Mouse (Mus musculus) lung, embryonic 14.5 days (tissue): ENCODE measurements around the gene Tanc2. TPM values are rescaled to one million over a fixed set of nuclear protein-coding genes. Genes with fewer than 3 reads are reported as not detected.

Source experiments
- ATAC-seq: fragments of 200-750 bp; cut with Nextera tagmentation; 2 replicates; pipeline ENCODE4 v1.8.0; 2017; ENCODE audit warnings: mild to moderate bottlenecking, moderate TSS enrichment, moderate library complexity; ENCODE audit not compliant: insufficient read depth
- DNase-seq: peaks from one replicate; pipeline ENCODE4 v3.0.0-alpha.2; 2015
- H3K27ac ChIP-seq: fragments of 300-500 bp; sonication (generic); 2 replicates; pipeline ENCODE4 v1.5.1; 2014; ENCODE audit warnings: low read depth, mild to moderate bottlenecking, moderate library complexity
- H3K27me3 ChIP-seq: fragments of 300-500 bp; sonication (generic); 2 replicates; pipeline ENCODE4 v1.6.1; 2014; ENCODE audit warnings: low read length, control low read depth; ENCODE audit not compliant: insufficient read depth
- H3K36me3 ChIP-seq: fragments of 300-500 bp; sonication (generic); 2 replicates; pipeline ENCODE4 v1.6.1; 2014; ENCODE audit warnings: control low read depth; ENCODE audit not compliant: insufficient read depth
- H3K4me1 ChIP-seq: fragments of 300-500 bp; sonication (generic); 2 replicates; pipeline ENCODE4 v1.6.1; 2014; ENCODE audit warnings: antibody characterized with exemption, control low read depth; ENCODE audit not compliant: insufficient read depth
- H3K4me2 ChIP-seq: fragments of 300-500 bp; sonication (generic); 2 replicates; pipeline ENCODE4 v1.6.1; 2014; ENCODE audit warnings: mild to moderate bottlenecking
- H3K4me3 ChIP-seq: fragments of 300-500 bp; sonication (generic); 2 replicates; pipeline ENCODE4 v1.5.1; 2014; ENCODE audit warnings: low read depth, low read length
- H3K9ac ChIP-seq: fragments of 300-500 bp; sonication (generic); 2 replicates; pipeline ENCODE4 v1.6.1; 2014
- H3K9me3 ChIP-seq: fragments of 300-500 bp; sonication (generic); 2 replicates; pipeline ENCODE4 v1.6.1; 2016; ENCODE audit warnings: low read depth, low read length, control low read depth
- CTCF ChIP-seq: IDR thresholded peaks from 2 replicates; pipeline ENCODE4 v1.5.1; 2016; ENCODE audit warnings: antibody characterized with exemption, low read depth
- WGBS: fragments of 180-500 bp; shearing (Covaris S2); extraction: QIAGEN DNeasy Blood & Tissue Kit; methylation state at CpG from one replicate; pipeline ENCODE4 v1.1.7; 2014; 5-methylcytosine and 5-hydroxymethylcytosine counted together
- polyA plus RNA-seq: library from polyadenylated mRNA; unstranded; fragments of >200 nt; fragmentation: Nextera tagmentation; extraction: Ambion mirVana; gene quantifications from 2 replicates; pipeline ENCODE4 v1.2.1, GENCODE M21; 2014

Gene Tanc2
- polyA plus RNA-seq, 1 experiment from 2014 or later, result 17.1 TPM

- no peak overlapping the region for H3K4me3 ChIP-seq
- no peak for TF ChIP-seq CTCF
- no peaks in the 10 kb centered on the region for H3K4me1 ChIP-seq
- H3K27ac ChIP-seq, result no peak overlapping the region
- no peak overlapping the region for H3K9ac ChIP-seq
- DNase-seq (no peak), ATAC-seq (no peak)
- no peaks in the 10 kb centered on the region for H3K27me3 ChIP-seq
- peaks cover 14% of the 10 kb centered on the region; the same call in 1 of the 2 replicates for H3K36me3 ChIP-seq
- H3K4me2 ChIP-seq, result no peak overlapping the region
- no peaks in the 10 kb centered on the region for H3K9me3 ChIP-seq
- WGBS, result 92% methylated on average over 4 of the region's 4 CpGs
Measured at GRCm38 (mm10) chr11:105835209-105835608, 245.4 kb downstream of the Tanc2 start.

- WGBS, result 80% methylated on average over 6 of the region's 6 CpGs
- Histone ChIP-seq H3K27me3 (no peaks in the 10 kb centered on the region), H3K4me3 (no peak overlapping the region), H3K4me1 (no peaks in the 10 kb centered on the region), H3K9ac (no peak overlapping the region), H3K27ac (no peak overlapping the region), H3K36me3 (peaks cover 14% of the 10 kb centered on the region; the same call in 1 of the 2 replicates), H3K4me2 (no peak overlapping the region), H3K9me3 (no peaks in the 10 kb centered on the region)
- DNase-seq, result no peak
- ATAC-seq, result no peak
- TF ChIP-seq CTCF, result no peak
Measured at GRCm38 (mm10) chr11:105836344-105836891, 246.6 kb downstream of the Tanc2 start.

- no peaks in the 10 kb centered on the region for H3K4me1 ChIP-seq
Measured at GRCm38 (mm10) chr11:105837962-105838361, 248.2 kb downstream of the Tanc2 start.

GRCm38 (mm10) chr11:105845901-105846300, 256.1 kb downstream of the Tanc2 start:
- Histone ChIP-seq H3K27ac (no peak overlapping the region), H3K27me3 (no peaks in the 10 kb centered on the region), H3K9me3 (no peaks in the 10 kb centered on the region), H3K9ac (no peak overlapping the region), H3K36me3 (0 out of 2 replicates have a peak, but pooled peaks cover 3% of the 10 kb centered on the region), H3K4me1 (no peaks in the 10 kb centered on the region), H3K4me2 (no peak overlapping the region), H3K4me3 (no peak overlapping the region)
- DNase-seq, result no peak
- ATAC-seq, result no peak
- 73% methylated on average over 1 of the region's 1 CpGs for WGBS
- TF ChIP-seq CTCF, result no peak

More at GRCm38 (mm10) chr11:105837962-105838361, 248.2 kb downstream of the Tanc2 start:
- H3K9me3 ChIP-seq, result no peaks in the 10 kb centered on the region
- H3K36me3 ChIP-seq, result peaks cover 14% of the 10 kb centered on the region; the same call in 1 of the 2 replicates
- no peak for TF ChIP-seq CTCF
- DNase-seq, result no peak
- no peak overlapping the region for H3K27ac ChIP-seq
- ATAC-seq, result no peak
- H3K4me2 ChIP-seq, result no peak overlapping the region
- H3K4me3 ChIP-seq, result no peak overlapping the region
- no peak overlapping the region for H3K9ac ChIP-seq
- H3K27me3 ChIP-seq, result no peaks in the 10 kb centered on the region

GRCm38 (mm10) chr11:105855504-105855903, 265.7 kb downstream of the Tanc2 start:
- H3K4me2 ChIP-seq, result no peak overlapping the region
- WGBS, result 32% methylated on average over 3 of the region's 3 CpGs
- no peak overlapping the region for H3K27ac ChIP-seq
- H3K9ac ChIP-seq, result no peak overlapping the region
- no peak overlapping the region for H3K4me3 ChIP-seq
- no peaks in the 10 kb centered on the region for H3K9me3 ChIP-seq
- peak; percentile 69 for ATAC-seq
- peak; percentile 68 for DNase-seq
- no peaks in the 10 kb centered on the region for H3K27me3 ChIP-seq
- H3K36me3 ChIP-seq, result 0 out of 2 replicates have a peak, but pooled peaks cover 7% of the 10 kb centered on the region
- H3K4me1 ChIP-seq, result no peaks in the 10 kb centered on the region
- TF ChIP-seq CTCF, result no peak

- DNase-seq, result peak; percentile 20
Measured at GRCm38 (mm10) chr11:105858063-105858462, 268.3 kb downstream of the Tanc2 start.

GRCm38 (mm10) chr11:105885558-105885957, 295.8 kb downstream of the Tanc2 start:
- Histone ChIP-seq H3K4me2 (no peak overlapping the region), H3K4me3 (no peak overlapping the region), H3K4me1 (0 out of 2 replicates have a peak, but pooled peaks cover 2% of the 10 kb centered on the region), H3K9me3 (no peaks in the 10 kb centered on the region), H3K27me3 (no peaks in the 10 kb centered on the region), H3K9ac (no peak overlapping the region), H3K36me3 (peaks cover 7% of the 10 kb centered on the region; the same call in 1 of the 2 replicates), H3K27ac (no peak overlapping the region)
- ATAC-seq (no peak), DNase-seq (no peak)
- TF ChIP-seq CTCF, result no peak
- 51% methylated on average over 1 of the region's 1 CpGs for WGBS

More at GRCm38 (mm10) chr11:105858063-105858462, 268.3 kb downstream of the Tanc2 start:
- Histone ChIP-seq H3K9me3 (no peaks in the 10 kb centered on the region), H3K4me3 (no peak overlapping the region), H3K9ac (no peak overlapping the region), H3K36me3 (0 out of 2 replicates have a peak, but pooled peaks cover 7% of the 10 kb centered on the region), H3K4me1 (no peaks in the 10 kb centered on the region), H3K27me3 (no peaks in the 10 kb centered on the region), H3K4me2 (no peak overlapping the region), H3K27ac (no peak overlapping the region)
- TF ChIP-seq CTCF, result peak; percentile 27
- ATAC-seq, result no peak
